Mouse (Mus musculus): ENCODE results near the gene Saxo2.

The Saxo2 gene

DNA sequence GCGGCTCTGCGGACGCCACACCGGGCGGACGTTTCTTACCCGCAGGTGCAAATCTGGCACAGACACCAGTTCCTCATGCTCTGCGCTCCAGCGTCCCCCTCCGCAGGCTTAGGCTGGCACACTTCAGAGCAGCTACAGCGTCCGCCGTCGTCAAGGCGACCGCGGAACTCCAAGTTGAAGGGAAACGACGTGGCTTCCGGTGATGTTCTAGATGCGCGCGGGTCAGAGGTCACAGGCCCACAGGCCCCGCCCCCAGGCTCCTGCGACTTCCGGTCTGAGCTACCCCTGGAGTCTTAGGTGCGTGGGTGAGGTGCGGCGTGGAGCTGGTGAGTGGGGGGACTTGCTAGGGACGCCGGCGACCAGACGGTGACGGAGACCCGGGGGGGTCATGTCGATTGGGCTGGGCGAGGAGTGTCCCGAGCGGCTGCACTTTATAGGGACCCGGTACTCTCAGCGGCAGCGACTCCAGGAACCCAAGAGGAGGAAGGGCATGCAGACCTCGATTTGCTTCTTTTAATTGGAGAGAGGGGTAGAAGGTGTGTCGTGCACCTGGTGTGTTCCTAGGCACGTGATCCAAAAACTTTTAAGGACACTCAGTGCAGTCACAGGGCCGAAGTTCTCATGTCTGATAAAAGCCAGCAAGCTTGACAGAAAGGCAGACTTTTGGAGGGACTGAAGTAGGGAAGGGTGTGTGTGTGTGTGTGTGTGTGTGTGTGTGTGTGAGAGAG, at the start of gene Saxo2, which contains the start of gene Efl1:
TSS of gene Saxo2 (minus strand) at position 176 of the 728 bp plus-strand sequence.
TSS of gene Efl1 (plus strand) at position 262 of the 728 bp plus-strand sequence.
- DNase-seq: peak; percentile 98 to 99

DNA sequence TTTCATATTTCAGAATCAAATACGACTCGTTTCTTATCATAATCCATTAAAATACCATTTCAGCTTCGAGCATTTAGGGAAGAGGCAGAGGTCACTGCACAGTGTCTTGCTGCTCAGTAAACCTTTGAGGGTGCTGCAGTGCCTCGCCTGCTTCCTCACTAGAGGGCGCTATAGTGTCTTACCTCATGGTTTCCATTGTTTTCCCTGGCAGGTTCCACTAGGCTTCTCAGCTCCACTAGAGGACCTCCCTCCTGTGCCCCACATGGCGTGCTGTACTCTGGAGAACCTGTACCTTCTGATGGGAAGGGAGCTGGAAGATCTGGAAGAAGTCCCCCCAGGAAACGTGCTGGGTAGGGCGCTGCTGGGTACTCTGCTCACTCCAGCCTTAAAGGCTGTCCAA, 49.3 kb upstream of the Saxo2 start:
- no peak for DNase-seq

DNA sequence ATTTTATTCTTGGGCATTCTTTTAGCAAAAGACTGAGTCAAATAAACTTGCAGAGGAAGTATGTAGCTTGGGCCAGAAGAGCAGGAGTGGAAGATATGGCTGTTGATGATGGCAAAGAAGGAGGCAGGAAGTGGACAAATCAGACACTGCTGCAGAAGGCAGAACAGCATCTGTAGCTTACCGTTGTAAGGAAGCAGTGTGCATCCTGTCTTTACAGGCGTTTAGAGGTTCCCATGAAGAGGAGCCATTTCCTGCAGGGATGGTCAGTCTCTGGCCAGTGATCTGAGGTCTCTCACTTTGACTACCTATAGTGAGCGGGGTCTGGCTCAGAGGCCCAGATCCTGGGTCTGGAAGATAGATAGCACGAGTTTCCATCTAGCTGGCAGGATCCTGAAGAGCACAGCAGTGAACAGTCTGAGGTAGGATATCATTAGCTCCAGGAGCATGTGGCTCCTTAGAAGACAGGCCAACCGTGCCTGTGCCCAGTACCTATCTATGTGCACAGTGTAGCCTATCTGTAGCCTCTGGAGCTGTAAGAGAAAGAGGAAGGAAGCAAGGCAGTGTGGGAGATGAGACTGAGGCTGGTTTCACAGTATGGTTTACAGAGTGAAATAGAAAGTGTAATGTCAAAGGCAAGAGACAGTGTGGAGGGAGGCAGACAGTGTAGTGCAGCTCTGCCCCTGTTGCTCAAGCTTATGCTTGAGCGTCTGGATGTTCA, 42.9 kb upstream of the Saxo2 start:
- DNase-seq: no peak

DNA sequence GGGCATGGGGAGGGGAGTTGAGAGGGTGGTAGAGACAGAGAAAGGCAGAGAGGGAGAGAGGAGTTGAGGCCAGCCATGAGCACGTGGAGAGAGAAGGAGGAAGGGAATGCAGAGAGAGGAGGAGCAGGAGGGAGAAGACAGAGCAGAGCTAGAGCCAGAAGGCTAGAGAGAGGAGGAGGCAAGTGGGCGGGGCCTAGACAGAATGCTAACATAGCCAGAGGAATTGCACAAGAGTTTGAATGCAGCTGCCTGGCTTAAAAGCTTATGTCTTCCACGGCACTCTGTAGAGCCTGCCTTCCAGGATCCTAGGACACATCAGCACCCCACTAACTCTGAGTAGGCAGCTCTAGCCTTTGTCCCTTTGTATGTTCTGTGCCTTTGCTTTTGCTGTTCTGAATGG, 40.4 kb upstream of the Saxo2 start:
- no peak for DNase-seq

DNA sequence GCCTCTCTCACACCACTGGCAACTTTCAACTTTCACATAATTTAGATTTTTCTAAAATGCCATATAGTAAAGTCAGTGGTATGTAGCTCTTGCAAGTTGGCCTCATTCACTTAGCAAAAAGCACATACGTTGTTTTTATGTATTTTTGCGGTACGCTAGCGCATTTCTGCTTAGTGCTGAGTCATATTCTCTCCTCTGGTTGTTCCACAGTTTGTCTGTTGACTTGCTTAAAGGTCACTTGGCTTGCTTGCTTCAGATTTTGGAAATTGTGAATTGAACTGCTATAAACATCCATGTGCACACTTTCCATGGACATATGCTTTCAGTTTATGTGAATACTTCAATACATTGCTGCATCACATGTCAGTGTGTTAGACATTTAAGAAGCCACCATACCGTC, 31.6 kb upstream of the Saxo2 start:
- no peak for DNase-seq

DNA sequence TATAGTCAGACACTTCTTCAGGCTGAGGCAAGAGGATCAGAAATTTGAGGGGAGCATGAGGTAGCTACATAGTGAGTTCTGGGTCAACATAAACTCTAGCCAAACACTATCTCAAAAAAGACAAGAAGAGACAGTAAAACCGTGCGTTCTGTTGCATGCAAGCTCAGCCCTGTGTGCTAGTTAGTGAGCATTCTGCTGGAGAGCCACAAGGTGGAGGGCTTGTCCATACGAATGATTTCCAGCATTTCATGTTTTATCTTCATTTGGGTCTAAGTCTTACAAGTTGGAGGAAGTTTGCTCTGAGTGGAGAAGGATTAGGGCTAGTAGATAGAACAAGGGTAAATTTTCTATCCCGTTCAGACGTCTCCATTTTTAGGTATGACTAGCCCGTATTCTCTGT, 28.5 kb upstream of the Saxo2 start:
- no peak for DNase-seq

DNA sequence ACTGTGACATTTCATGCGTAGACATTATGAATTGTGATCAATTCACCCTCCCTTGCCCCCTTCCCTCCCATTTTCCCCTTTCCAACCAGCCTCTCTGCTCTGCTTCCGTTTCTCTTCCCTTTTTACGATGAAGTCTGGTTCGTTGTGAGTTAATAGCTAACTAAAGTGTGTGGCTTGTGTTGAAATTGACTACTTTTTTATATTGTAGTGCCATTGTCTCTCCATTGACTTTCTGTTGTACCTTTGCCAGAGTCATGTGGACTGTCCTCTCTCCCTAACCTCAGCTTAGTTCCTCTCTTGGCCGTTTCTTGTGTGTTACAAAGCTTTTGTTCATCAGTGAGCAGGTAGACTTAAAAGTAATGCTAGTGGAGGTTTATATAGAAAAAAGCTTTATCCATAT, 27.7 kb upstream of the Saxo2 start:
- DNase-seq: no peak

DNA sequence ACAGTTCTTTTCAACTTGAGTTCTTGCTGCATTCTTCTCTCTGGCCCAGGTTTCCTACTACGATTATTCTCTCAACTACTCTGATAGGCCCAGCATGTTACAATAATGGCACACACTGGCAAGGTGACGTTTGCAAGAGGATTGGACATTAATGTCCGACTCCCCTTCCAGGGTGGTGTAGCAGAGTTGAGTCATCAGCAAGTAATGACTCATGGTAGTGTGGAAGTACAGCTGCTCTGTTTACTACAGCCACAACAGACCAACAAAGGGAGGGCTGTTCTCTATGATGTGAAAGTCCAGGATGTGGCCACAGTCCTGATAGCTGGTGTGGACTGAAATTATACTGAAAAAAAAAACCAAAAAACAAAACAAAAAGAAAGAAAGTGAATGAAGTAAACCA, 16.3 kb upstream of the Saxo2 start:
- DNase-seq: no peak

DNA sequence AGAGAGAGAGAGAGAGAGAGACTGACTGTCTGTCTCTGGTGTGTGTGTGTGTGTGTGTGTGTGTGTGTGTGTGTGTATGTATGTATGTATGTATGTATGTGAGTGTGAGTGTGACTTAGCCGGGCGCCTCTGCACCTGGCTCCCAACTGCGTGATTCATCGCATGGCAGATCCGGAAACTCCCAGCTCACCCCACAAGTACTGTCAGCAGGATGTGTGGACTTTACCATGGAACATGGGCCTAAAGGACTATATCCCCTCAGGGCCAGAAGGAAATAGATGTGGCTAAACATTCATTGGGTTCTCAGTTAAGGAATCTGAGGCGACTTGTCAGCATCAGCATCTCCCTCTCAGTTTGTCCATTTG, 735 bp upstream of the Saxo2 start:
- peak in 1 of 2 experiments; percentile 6 for DNase-seq

DNA sequence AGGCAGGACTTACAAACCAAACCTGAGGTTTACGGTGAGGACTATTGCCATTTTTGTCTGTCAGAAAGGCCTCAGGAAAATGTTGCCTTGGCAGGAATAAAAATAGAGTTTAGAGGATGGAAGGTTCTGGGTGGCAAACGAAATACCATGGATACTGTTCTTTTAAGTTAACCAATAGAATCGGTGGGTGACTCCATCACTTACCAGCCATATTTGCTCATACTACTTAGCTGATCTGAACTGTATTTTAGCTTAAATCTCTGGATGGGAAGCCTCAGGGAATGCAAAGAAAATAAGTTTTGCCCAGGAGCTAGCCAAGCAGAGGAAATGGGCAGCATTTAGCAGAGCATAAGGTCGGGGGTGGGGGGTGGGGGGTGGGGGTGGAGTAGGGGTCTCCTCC, 419 bp downstream of the Saxo2 start:
- DNase-seq: no peak

DNA sequence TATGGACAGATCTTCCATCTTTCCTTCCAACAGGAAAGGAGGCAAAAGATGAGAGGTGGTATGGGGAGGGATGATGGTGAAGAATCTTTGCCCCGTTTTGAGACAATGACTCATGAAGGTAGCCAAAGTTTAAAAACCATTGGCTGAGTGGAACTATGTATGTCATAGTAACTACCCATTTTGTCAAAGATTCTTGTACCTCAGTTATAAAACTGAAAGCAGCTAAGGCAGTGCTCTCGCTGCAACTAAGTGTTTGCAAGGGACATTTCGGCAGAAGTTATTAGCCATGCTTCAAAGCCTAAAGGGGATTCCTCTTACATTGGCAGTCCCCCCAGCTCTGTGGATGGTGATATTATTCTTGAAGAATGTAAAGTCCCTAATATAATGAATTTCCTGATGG, 1.1 kb downstream of the Saxo2 start:
- no peak for DNase-seq

DNA sequence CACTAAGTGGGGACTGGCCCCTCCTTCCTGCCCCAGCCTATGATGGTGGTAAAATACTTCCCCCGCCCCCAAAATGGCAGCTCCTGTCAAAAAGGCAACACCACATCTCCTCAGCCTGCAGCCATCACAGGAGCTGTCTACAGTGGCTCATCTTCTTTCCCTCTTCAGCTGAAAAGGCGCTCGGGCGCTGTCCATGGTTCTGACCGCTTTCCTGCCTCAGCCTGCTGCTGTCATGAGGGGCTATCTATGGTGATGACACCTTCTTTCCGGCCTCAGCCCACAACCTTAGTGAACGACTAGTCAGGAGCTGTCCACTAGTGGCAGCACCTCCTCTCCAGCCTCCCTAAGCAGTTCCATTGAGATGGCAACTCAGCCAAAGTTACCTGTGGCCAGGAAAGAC, 23.0 kb downstream of the Saxo2 start:
- no peak for DNase-seq

DNA sequence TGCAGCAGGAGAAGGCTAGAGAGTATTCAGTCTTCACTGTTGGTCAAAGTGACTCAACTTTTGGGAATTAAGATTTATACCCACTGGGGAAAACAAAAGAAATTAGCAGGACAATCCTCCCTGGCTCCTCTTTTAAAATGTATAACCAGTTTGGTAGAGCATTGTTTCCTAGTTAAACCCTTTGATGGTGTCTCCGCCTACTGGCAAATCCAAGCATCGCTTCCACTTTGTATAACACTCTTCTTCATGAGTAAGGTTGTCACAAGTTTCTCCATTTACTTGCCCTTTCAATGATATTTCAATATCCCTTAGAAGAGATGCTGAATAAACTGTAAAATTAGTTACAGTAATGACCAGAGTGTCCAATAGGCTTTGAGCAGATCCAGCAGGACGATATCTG, 38.7 kb downstream of the Saxo2 start:
- DNase-seq: peak; percentile 38 to 51

DNA sequence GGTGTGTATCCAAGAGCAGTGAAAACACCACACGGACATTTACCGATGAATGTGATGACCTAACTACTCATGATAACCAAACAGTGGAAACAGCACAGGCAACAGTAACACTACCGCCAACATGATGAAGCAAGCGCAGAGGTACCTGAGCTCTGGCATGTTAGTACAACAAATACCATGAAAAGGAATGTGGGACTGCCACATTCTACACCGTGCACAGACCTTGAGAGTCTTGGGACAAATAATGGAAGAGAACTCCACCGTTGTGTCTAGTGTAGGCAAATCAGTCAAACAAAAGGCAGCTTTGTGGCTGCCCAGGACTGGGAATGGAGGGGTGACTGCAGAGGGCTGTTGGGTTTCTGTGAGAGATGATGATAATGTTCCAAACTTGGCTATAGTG, 42.9 kb downstream of the Saxo2 start:
- no peak for DNase-seq

DNA sequence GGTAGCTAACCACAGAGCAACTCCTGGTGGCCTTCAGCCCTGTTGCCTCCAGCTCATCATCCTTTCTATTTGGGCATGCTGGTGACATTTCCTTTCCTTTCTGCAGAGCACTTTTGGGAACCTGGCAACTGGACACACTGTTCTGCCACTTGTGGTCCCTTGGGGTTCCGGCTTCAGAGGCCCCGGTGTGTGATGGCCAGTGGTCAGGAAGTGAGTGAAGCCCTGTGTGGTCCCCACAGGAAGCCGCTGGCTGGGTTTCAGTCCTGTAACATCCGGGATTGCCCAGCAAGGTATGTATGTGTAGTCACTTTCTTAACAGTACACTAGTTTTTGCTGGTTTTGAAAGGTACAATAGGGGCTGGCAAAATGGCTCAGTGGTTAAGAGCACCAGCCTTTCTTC, 46.3 kb downstream of the Saxo2 start:
- no peak for DNase-seq

DNA sequence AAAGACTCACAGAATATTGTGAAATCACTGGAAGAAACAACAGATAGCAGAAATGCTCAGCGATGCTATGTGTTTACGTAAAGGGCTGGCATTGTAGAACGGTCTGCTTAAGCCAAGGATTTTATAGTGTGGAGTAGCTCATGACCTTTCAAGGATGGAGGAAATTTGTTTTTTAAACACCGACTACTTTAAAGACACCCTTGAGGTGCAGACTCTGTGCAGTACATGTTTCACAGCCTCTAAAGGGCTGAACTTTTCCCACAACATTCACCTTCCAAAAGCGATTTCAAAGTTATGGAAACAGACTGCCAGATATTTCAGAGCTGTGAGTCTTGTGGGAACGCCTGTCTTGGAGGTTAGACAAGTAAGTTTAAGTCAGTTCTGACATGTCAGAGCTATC, 57.4 kb downstream of the Saxo2 start:
- DNase-seq: no peak

Measured in cerebellum, postnatal 14 days (tissue).